Mouse (Mus musculus): ENCODE measurements at regions not wholly inside any gene's neighbourhood (a gene's known extent, or its start where the extent isn't known, plus 50 kb on each side); places are given as distances from the start of the nearest gene placed in this dataset.

- no peak for TF ChIP-seq CTCF (IDR thresholded peaks at IDR 0.05; ENCODE audit: insufficient read depth, low read depth, low read length)
- TF ChIP-seq POLR2A (IDR thresholded peaks at IDR 0.05; ENCODE audit: insufficient read depth, low read depth, low read length): no peak
These were observed 325.9 kb upstream of the Actbl2 start for GRCm38 (mm10) chr13:110928894-110929293.
